Mouse (Mus musculus): ENCODE results near the gene Selenoo.

The Selenoo gene

DNA sequence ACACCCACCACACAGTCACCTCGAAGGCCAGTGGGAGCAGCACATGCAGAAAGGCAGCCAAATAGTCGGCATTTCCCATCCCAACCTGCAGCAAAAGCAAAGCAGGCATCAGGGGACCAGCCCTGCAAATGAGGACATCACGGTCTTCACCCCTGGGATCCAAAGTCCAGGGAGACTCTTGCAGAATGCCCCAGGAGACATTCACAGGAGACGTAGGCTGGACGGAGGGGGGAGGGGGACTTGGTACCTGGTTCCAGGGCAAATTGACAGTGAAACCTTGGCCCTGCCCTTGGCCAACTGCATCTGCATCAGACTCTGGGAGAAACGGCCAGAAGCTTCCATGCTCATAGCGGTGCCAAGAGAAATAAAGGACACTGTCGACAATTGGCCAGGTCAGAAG is 37.7 kb downstream of the Selenoo start:
- DNase-seq (ENCODE audit: low spot score), result no peak

DNA sequence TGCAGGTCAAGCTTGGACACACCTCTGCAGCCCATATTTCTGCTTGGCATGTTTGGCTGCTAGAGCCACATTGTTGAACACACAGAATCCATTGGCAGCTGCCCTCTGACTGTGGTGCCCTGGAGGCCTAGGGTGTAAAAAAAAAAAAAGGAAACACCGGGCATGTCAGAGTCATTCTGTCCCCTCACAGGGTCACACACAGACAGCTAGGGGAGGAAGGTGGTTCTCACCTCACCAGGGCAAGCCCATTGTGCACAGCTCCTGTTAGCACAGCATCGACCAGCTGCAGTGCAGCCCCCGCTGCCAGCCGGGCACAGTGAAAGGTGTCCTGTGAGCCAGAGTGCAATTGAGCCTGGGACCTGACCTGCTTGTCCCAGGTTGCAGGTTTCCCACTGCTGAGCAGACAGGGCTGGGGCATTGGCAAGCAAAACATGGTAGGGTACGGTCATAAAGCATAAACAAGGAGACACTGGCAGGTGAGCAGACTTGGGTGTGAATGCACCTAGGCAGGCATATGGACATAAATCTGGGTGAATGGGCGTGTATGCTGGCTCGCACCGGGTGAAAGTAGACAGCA is 38.6 kb downstream of the Selenoo start:
- no peak for DNase-seq (ENCODE audit: low spot score)

DNA sequence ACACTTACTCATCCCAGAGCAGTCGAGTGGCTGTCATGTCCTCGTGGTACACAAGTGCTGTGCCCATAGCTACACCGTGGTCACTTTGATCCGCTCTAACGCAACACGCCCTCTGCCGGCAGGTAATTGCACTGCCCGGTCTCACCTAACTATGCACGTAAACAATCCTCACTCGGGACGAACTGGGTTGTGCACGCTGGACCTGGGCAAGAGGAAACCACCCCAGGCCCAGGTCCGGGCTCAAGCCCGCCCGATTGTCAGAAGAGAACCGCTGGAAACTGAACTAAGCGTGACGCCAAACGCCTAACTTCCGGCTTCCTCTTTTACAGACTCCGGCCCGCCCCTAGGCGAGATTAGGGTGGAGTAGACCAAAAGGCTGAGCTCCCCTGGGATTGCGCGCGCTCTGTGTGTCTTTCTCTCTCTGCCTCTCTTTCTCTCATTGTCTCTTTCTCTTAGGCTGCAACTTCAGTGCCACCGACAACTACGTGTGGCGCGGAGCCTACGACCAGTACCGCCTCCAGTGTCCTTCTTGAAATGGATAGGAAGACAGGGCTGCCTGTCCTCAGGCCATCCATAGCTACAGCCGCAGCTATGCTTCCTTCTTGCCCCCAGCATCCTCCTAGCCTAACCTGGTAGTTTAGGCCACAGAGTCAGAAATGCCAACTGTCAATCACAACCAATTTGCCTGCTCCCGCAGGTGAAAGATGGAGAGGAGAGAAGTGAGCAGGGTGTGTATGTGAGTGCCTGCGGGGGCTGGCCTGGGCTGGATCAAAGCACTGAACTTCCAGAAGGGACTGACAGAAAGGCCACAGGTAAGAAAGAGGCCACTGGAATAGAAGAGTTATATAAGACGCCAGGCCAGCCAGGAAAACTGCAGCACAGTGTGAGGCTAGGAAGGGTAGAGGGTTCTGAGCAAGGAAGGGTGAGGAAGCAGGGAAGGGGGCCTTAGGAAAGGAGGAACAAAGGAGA is 39.8 kb downstream of the Selenoo start, which contains the start of gene Hdac10:
Gene Hdac10, minus strand, starts transcription at position 319 of the 969 bp plus-strand sequence.
- peak; percentile 90 for DNase-seq (ENCODE audit: low spot score)

DNA sequence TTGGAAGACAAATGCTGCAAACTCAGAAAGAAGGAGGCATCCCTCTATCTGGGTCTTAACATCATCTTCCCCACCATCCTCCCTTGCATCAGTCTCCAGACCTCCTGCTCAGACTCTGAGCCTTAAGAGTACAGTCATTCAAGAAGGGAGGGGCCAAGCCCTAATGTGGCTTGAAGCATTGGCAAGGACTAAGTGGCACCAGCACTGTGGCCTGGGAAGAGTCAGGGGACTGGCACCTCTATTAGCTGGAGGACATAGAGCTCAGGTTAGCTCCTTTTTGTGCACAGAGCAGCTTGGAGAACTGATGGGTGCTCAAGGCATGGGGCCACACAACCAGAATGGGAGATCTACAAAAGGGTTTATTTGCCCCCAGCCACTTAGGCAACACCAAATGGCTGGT is 41.4 kb downstream of the Selenoo start:
- no peak for DNase-seq (ENCODE audit: low spot score)

DNA sequence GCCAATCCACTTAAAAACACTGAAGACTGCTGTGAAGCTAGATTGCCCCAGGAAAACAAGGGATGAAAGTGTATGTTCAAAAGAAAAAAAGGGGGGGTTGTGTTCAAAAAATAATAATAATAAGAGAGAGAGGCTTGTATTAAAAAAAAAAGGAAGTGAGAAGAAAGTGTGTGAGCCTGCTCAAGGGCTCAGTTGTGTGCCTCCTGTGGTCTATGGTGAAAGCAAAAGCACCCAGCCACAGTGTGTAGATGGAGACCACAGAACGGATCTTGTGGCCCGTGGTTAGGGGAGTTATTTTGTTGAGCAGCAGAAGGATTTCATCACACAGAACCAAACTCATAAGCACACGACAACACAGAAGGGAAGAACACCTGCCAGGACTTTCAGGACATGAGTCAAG is 42.4 kb downstream of the Selenoo start:
- DNase-seq (ENCODE audit: low spot score), result no peak

DNA sequence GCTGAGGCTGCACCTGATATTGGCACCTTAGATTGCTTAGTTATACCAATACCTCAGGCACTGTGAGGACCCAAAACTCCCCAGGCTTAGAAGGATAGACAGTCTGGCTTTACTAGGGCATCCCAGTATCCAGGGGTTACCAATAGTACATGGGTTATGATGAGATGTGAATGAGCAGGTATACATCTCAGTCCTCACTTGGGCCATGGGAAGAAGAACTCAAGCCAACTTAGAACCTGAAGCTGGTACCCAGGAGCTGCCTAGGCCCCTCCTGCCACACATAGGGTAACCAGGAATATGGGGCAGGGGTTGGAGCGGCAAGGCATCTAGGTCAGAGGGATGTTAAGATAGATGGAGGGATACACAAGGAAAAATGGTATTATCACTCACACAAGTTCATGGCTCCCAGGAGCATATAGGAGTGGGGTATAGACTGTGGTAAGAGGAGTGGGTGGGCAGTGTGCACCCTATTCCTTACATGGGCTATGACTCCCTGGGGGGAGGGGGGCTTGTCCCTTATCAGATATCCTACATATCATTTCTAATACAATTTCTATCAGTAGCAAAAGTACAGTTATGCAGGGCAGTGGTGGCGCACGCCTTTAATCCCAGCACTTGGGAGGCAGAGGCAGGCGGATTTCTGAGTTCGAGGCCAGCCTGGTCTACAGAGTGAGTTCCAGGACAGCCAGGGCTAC is 47.7 kb downstream of the Selenoo start:
- no peak for DNase-seq (ENCODE audit: low spot score)

DNA sequence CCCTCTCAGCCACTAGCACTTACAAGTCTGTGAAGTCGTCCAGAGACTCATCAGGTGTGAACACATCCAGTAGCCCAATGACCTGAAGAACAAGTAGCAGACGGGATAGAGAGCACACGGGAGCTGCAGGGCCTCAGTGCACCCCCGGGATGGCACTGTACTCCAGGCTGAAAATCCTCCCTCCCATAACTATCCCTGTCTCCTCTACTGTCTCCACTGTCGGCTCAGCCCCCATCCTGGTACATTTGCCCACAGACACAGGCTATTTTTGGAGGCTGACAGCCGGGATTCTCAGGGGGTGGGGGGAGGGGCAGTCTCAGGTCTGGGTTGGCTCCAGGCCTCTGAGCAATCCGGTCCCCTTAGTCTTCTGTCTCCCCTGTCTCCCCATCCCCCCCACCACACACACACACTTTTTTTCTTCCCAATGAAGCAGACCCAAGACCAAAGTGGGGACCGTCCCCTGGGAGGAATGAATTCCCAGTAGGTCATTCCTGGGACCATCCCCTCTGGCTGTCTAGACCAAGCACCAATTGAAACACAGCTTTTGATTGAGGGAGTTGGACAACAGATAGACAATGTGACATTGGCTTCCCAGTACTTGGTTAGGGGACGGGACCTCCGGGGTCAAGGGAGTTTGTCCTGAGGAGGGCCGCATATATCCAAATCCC is 48.6 kb downstream of the Selenoo start:
- no peak for DNase-seq (ENCODE audit: low spot score)

DNA sequence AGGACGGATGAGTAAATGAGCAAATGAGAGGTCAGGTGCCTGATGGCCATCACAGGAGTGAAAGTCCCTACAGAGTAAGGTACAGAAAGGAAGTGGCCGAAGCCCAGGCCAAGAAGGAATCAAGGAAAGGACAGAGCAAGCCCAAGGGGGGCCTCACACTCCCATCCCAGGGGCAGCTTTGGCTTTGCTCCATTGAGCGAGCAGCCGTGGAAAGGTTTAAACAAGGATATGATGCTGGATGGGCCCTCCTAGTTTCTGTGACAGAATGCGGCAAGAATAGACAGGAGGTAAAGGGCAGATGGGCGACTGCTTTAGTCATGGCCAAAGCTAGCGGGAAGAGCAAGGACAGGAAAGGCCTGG is 49.1 kb downstream of the Selenoo start:
- no peak for DNase-seq (ENCODE audit: low spot score)

DNA sequence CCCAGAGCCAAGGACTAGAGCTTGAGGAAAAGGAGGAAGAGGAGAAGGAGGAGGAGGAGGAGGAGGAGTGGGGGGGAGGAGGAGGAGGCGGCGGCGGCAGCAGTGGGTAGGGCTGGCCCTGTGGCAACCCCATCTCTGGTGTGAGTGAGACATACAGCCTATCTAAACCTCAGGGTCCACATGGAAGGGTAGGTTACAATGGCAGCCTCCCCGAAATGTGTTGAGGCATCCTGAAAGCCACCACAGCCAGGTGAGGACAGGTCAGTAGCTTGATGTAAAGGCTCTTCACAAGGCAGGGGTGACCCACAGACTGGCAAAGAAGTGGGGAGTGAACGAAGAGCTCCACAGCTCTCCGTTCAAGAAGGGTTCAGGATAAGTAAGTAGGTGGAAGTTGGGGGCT is 49.6 kb downstream of the Selenoo start:
- DNase-seq (ENCODE audit: low spot score), result no peak

DNA sequence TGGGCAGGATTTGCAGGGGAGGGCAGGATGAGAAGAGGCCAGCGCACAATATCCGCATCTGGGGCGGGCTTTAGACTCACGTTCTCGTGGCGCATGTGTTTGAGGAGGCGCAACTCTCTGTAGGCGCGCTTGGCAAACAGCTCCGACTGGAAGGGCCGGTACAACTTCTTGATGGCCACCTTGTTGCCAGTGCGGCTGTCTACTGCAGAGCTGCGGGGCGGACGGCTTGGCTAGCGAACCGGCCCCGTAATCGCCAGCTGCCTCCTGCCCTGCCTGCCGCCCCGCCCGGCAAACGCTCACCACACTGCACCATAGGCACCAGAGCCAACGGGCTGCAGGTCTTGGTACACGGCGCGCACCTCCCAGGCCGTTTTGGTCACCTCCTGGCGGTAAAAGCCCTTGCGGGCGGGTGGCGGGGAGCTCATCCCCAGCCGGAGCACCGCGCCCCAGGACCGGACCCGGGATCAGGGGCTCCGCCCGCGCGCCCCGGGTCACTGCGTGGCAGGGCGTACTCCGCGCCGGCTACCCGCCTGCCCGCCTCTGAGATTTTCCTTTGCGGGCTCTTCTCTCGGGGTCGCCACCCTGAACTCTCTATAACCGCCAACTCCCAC is 51.3 kb downstream of the Selenoo start:
- DNase-seq (ENCODE audit: low spot score), result no peak

DNA sequence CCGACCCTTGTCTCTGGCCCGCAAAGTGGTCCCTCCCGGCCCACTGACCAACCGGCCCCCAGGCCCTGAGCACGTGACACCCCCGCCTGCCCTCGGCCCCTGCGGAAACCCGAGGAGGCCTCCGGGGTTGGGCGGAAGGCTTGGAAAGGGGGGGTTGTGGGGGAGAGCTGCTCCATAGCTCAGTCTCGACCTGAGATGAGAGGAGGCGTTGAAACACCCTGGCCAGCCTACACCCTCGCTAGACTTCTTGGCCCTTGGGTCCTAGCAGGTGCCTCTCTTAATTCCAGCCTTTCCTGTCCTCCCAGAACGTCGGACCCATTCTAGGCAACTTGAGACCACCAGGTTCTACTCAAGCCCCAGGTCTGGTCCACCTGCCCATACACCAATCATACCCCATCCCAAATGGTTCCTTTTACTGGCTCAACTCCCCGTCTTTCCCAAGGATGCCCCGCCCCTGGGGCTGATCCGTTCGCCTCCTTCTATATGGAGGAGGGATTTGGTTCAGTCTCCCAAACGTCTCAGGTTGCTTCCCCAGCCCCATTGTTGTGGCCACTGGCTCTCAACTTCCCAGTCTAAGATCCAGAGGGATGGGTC is 51.9 kb downstream of the Selenoo start, which contains the start of gene Mapk12:
Gene Mapk12, minus strand, starts transcription at position 45 of the 594 bp plus-strand sequence.
- no peak for DNase-seq (ENCODE audit: low spot score)

DNA sequence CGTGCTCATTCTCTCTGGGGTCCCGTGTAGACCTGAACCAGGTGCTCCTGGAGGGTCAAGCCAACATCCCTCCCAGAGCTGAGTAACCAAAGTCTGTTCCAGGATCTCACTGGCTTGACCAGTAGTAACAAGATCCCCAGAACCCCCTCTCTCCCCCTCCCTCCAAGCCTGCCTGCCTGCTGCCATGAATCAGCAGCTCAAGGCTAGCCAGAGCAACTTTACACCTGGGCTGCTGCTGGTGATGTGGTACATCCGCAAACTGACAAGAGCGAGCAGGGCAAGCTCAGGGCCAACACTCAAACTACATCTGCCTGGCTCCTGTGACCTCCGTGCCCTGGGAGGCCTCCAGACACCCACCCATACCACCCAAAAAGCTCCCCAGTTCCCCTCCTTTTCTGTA is 52.6 kb downstream of the Selenoo start:
- DNase-seq (ENCODE audit: low spot score), result no peak

DNA sequence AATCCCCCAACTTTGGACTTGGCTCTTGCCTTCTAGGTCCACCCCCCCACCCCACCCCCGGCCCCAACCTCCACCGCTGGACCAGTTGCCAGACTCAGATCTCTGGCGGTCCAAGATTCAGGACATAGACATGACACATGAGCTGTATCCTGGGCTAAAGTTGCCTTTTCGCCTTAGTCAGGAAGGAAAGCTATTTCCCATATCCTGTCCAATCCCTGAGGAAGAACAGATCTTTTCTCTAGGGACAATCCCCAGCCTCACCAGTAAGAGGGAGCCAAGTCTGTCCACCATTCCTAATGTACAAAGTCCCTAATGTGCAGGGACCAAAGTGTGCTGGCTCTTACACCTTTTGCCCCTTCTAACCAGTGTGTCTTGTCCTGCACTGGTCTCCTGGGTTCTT is 53.0 kb downstream of the Selenoo start:
- DNase-seq (ENCODE audit: low spot score), result no peak

DNA sequence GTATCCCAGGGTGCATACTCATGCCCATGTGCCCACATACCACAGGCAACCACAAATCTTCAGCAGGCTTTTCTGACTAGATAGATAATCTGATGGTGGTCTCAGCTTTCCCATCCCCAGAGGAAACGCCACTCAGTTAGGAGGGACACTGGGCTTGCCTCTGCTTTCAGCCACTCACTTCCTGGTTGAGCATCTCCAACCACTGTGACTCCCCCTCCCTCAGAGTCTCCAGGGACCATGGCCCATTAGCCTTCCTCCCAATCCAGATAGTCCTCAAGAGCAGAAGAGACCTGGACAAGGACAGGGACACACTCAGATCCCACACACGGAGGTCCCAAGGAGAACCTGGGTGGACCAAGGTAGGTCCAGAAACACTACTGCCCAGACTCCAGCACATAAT is 54.2 kb downstream of the Selenoo start:
- no peak for DNase-seq (ENCODE audit: low spot score)

DNA sequence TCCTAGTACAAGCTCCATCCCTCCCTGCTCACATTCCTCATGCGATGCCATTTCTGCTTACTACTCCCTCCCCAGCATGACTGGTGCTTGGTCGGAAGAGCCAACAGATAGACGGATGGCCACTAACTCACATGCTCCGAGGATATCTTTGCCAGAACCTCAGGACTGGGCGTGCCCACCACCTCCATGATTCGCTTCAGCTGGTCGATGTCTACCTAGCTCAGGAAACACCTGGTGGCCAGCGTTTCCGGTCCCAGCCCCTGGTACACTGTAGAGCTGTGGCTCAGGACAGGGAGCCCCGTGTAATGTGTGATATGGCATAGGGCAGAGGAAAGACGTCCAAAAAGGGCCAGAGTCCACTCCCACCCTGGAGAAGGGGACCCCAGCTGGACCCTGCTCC is 56.1 kb downstream of the Selenoo start:
- no peak for DNase-seq (ENCODE audit: low spot score)

DNA sequence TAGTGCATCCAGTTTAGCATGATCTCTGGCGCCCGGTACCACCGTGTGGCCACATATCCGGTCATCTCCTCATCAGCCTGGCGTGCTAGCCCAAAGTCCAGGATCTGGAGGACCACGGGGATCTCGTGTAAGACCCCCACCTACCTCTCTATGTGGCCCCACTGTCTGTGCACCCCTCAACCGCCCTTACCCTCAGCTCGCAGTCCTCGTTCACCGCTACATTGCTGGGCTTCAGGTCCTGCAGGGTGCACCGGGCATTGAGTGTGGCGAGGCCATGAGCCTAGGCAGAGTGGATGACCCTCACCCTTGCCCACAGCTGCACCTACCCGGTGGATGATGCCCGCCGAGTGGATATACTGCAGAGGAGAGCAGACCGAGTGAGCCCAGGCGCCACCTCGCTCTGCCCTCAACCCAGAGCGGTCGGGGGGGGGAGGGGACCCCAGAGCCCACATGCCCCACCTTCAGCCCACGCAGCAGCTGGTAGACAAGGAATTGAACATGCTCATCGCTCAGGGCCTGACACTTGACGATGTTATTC is 57.0 kb downstream of the Selenoo start:
- no peak for DNase-seq (ENCODE audit: low spot score)

DNA sequence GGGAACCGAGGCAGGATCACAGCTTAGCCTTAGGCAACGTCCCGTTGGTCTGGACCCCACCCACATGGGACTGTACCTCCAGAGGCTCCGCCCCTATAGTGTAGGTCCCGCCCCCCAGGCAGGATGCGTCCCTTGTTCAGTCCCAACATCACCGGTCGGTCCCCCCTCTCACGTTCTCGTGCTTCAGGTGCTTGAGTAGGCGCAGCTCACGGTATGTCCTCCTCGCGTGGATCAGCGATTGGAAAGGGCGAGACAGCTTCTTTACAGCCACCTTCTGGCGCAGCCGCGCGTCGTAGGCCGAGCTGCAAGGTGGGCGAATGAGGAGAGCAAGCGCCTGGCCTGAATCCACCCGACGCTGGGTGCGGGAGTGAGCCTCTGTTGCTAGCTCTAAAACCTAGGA is 57.7 kb downstream of the Selenoo start:
- DNase-seq (ENCODE audit: low spot score), result peak; percentile 73

DNA sequence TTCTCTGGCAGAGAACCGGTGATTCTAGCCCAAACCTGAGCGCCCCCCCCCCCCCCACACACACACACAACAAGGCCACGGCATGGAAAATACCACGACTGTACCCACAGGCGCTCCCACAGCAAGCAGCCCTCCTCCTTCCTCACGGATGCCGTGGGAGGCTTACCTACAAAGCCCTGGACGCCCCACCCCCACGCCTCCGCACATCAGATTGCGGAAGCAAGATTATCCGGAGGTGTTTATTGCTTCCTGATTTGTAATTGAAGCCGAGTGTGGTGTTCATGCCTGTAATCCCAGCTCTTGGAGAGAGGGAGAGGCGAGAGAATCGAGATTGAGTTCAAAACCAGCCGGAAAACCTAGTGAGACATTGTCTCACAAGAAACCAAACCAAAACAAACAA is 58.1 kb downstream of the Selenoo start:
- no peak for DNase-seq (ENCODE audit: low spot score)

DNA sequence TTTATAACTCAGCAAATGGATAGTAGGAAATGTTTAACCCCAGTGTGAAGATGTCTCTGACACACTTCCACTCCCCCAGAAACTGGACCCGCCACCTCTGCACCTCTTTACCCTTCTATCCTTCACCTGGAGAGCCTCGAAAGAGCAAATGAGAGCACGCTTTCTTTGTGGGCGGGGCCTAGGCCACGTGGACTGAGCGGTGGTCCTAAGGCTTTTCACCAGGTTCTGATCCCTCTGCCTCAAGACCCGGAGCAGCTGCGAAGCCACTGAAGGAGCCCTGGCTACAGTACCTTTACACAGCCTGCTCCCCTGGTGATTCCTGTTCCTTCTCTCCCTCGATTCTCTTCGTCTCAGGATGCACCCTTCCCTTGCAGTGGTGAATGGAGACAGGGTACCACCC is 58.6 kb downstream of the Selenoo start:
- no peak for DNase-seq (ENCODE audit: low spot score)

DNA sequence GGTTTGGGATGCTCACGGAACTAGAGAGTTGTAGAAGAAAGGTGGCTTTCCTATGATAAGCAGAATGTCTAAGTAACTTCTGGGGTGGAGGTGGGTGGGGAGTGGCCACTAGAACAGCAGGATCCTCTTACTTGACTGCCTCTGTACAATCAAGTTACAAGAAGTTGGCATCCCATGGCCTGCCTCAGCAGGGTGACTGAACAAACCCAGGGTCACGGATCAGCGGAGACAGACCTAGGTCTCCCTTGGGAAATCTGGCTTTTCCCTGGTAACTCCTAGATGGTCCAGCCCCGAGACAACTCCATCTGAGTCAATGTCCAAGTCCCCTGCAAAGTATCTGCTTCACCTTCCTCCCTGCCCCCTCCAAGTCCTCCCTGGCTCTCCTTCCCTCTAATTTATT is 59.0 kb downstream of the Selenoo start:
- no peak for DNase-seq (ENCODE audit: low spot score)

Data from testis, postnatal 10 days (tissue).